Mouse (Mus musculus) kidney, adult 2 months (tissue): ENCODE measurements around the gene App.

Experiments used
- CTCF ChIP-seq: fragments of 200-500 bp; conservative IDR thresholded peaks from 2 replicates; pipeline ENCODE4 v1.5.1; 2011; ENCODE audit warnings: low read depth, mild to moderate bottlenecking, control low read depth, low read length, moderate library complexity, mixed read lengths; ENCODE audit not compliant: insufficient read depth, insufficient read length
- POLR2A ChIP-seq: fragments of 200-500 bp; IDR thresholded peaks from one replicate; pipeline ENCODE4 v1.6.1; 2011; ENCODE audit warnings: low read depth, low read length, control low read depth

- no peak for TF ChIP-seq CTCF
- TF ChIP-seq POLR2A = no peak
These were observed 187.4 kb downstream of the App start for GRCm38 (mm10) chr16:84986016-84986631.
